Mouse (Mus musculus) heart, embryonic 12.5 days (tissue): ENCODE results near the gene Zfyve21. TPM values are rescaled to one million over a fixed set of nuclear protein-coding genes. Genes with fewer than 3 reads are reported as not detected.

Source experiments
- ATAC-seq: fragments of 200-750 bp; cut with Nextera tagmentation; 2 replicates; pipeline ENCODE4 v1.8.0; 2017; ENCODE audit warnings: moderate TSS enrichment, moderate library complexity; ENCODE audit not compliant: insufficient number of reproducible peaks, low FRiP score
- H3K27ac ChIP-seq: fragments of 300-500 bp; sonication (generic); 2 replicates; pipeline ENCODE4 v1.5.1; 2016; ENCODE audit warnings: mild to moderate bottlenecking, moderate library complexity; ENCODE audit not compliant: poor library complexity, severe bottlenecking
- H3K27me3 ChIP-seq: fragments of 300-500 bp; sonication (generic); replicated peaks from 2 replicates; pipeline ENCODE4 v1.6.1; 2016; ENCODE audit warnings: mild to moderate bottlenecking, moderate library complexity
- H3K36me3 ChIP-seq: fragments of 300-500 bp; sonication (generic); 2 replicates; pipeline ENCODE4 v1.6.1; 2016; ENCODE audit warnings: mild to moderate bottlenecking, moderate library complexity
- H3K4me1 ChIP-seq: fragments of 300-500 bp; sonication (generic); replicated peaks from 2 replicates; pipeline ENCODE4 v1.6.1; 2016; ENCODE audit warnings: mild to moderate bottlenecking
- H3K4me2 ChIP-seq: fragments of 300-500 bp; sonication (generic); 2 replicates; pipeline ENCODE4 v1.6.1; 2016; ENCODE audit warnings: mild to moderate bottlenecking, moderate library complexity
- H3K4me3 ChIP-seq: fragments of 300-500 bp; sonication (generic); 2 replicates; pipeline ENCODE4 v1.5.1; 2016; ENCODE audit warnings: mild to moderate bottlenecking
- H3K9ac ChIP-seq: fragments of 300-500 bp; sonication (generic); 2 replicates; pipeline ENCODE4 v1.6.1; 2016; ENCODE audit warnings: mild to moderate bottlenecking, moderate library complexity
- H3K9me3 ChIP-seq: fragments of 300-500 bp; sonication (generic); replicated peaks from 2 replicates; pipeline ENCODE4 v1.6.1; 2016; ENCODE audit warnings: mild to moderate bottlenecking, moderate library complexity
- WGBS: fragments of 180-500 bp; shearing (Covaris S2); methylation state at CpG from one replicate; pipeline ENCODE4 v1.1.7; 2016; 5-methylcytosine and 5-hydroxymethylcytosine counted together
- polyA plus RNA-seq: library from polyadenylated mRNA; unstranded; fragments of >200 nt; fragmentation: Nextera tagmentation; extraction: Ambion mirVana; gene quantifications from 2 replicates; pipeline ENCODE4 v1.2.1, GENCODE M21; 2016

Gene Zfyve21
- polyA plus RNA-seq, 1 experiment from 2014 or later, result 71.9 TPM

DNA sequence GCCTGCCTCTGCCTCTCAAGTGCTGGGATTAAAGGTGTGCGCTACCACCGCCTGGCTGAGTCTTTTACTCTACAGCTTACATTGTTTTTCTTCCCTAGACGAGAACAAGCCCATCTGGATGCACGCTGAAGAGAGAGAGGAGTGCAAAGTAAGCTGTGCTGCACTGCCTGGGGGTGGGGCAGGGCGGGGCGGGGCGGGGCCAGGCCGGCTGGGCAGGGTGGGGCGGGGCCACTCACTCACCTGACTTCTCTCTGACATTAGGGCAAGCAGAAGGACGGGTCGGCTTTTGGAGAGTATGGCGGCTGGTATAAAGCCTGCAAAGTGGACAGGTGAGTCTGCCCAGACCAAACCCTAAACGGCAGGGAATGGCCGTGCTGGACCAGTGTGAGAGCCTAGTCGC is 28.8 kb upstream of the Zfyve21 start:
- Histone ChIP-seq H3K27me3 (no peaks in the 10 kb centered on the region), H3K27ac (no peak overlapping the region), H3K36me3 (peaks cover 97% of the 10 kb centered on the region), H3K9me3 (no peaks in the 10 kb centered on the region), H3K4me2 (no peak overlapping the region), H3K4me3 (no peak overlapping the region), H3K9ac (no peak overlapping the region), H3K4me1 (no peaks in the 10 kb centered on the region; the same call in 1 of the 2 replicates)
- no peak for ATAC-seq
- WGBS, result 70% methylated on average over 15 of the region's 15 CpGs

DNA sequence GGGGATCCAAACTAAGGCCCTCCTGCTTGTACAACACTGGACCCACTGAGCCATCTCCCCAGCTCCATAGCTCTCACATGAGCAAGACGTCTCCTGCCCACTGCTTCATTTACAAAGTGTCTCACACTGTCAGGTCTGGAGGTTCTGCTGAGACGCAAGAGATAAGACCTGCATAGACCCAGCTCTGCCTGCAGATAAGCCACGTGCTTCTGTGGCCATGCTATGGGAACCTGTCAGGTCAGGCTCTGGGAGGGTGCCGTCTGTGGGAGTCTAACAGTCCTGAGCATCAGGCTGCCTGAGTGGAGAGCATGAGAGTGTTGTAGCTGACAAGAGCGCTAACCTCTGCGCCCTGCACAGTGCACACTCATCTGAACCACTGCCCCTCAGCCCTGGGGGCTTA is 27.0 kb upstream of the Zfyve21 start:
- WGBS, result 46% methylated on average over 6 of the region's 6 CpGs
- ATAC-seq, result no peak; the same call in 1 of the 2 replicates
- Histone ChIP-seq H3K27ac (no peak overlapping the region), H3K27me3 (no peaks in the 10 kb centered on the region), H3K9ac (no peak overlapping the region), H3K36me3 (peaks cover 98% of the 10 kb centered on the region), H3K4me2 (no peak overlapping the region), H3K4me3 (no peak overlapping the region), H3K4me1 (no peaks in the 10 kb centered on the region; the same call in 1 of the 2 replicates), H3K9me3 (no peaks in the 10 kb centered on the region)

DNA sequence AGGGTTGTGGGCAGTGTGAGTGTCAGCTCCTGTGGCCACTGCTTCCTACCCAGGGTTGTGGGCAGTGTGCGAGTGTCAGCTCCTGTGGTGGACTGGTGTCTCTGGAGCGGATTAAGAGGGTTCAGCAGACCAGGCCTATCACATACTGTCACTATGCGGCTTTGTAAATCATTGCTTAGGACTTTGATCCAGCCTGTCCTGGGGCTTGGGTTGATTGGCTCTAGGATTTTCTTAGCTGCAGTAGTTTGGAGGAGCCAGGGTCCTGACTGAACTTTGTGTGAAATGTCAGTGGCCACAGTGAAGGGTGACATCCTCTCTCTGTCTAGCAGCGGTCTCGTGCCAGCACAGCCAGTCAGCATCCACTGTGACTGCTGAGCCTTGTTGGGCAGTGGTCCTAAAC is 23.9 kb upstream of the Zfyve21 start:
- H3K9me3 ChIP-seq, result no peaks in the 10 kb centered on the region
- H3K4me1 ChIP-seq, result no peaks in the 10 kb centered on the region; the same call in 1 of the 2 replicates
- no peak for ATAC-seq
- no peak overlapping the region for H3K4me3 ChIP-seq
- 88% methylated on average over 5 of the region's 5 CpGs for WGBS
- H3K9ac ChIP-seq, result no peak overlapping the region
- H3K36me3 ChIP-seq, result peaks cover 97% of the 10 kb centered on the region
- no peak overlapping the region for H3K4me2 ChIP-seq
- H3K27me3 ChIP-seq, result no peaks in the 10 kb centered on the region
- H3K27ac ChIP-seq, result no peak overlapping the region

DNA sequence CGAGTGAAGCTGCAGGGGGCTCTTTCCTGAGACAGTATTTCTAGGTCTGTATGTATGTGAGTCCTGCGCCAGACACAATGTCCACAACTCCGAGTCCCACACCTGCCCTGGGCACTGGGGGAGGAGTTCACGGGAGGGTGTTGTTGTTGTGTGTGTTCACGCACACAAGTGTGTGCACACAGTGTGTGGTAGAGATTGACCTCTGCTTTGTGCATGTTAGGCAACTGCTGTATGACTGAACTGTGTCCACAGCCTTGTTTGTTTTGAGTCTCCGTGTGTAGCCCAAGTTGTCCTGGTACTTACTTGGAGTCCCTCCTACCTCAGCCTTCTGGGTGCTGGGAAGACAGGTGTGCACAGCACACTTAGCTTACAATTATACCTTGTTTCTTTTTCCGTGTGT is 23.3 kb upstream of the Zfyve21 start:
- H3K9ac ChIP-seq, result no peak overlapping the region
- ATAC-seq, result no peak
- H3K9me3 ChIP-seq, result no peaks in the 10 kb centered on the region
- no peak overlapping the region for H3K4me3 ChIP-seq
- H3K36me3 ChIP-seq, result peaks cover 97% of the 10 kb centered on the region
- no peaks in the 10 kb centered on the region for H3K27me3 ChIP-seq
- H3K4me2 ChIP-seq, result no peak overlapping the region
- no peaks in the 10 kb centered on the region; the same call in 1 of the 2 replicates for H3K4me1 ChIP-seq
- no peak overlapping the region for H3K27ac ChIP-seq
- 88% methylated on average over 7 of the region's 7 CpGs for WGBS

DNA sequence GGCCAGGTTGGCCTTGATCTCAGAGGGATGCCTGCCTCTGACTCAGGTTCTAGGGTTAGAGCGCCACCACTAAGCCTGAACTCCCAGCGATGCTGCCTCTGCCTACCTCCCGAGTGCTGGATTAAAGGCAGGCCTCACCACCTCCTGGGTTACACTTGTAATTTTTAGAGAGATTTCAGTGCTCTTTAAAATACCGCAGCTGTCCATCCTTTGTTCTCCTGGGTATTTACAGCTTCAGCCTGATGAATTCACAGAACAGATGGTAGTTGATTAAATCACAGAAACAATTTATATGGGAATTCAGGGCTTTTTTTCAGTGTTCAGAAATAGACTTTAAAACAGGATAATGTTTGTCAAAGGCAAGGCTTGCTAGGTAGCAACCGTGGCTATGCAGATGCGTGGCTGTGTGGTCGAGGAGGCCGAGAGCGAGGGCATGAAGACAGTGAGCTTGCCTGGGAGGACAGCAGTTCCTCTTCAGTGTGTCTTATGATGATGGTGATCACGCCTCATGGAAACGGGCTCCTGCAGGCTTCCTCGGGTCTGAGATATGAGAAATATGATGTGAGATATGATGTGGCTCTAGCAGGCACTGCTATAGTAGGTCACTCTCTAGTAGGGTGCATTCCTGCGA is 22.4 kb upstream of the Zfyve21 start:
- WGBS, result 90% methylated on average over 13 of the region's 13 CpGs
- no peak for ATAC-seq
- no peak overlapping the region for H3K9ac ChIP-seq

DNA sequence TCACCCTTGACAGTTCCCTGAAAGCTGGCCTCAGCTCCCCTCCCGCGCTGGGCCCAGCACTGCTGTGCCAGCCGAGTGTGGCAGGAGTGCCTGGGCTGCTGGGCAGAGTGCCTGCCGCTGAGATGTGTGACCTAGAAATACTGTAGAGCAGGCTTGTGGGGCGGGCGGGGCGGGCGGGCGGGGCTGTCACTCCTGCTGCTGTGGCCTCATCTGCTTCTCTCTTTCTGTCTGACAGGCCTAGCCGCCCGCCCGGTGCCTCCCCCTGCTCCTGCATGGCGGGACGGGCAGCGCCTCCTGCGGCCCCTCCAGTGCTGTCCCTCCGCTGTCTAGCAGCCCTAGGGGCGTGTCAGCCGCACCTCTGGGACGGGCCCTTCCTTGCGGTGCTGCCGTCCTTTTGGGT is 19.9 kb upstream of the Zfyve21 start:
- Histone ChIP-seq H3K4me2 (no peak overlapping the region), H3K27me3 (no peaks in the 10 kb centered on the region), H3K27ac (no peak overlapping the region), H3K4me3 (no peak overlapping the region), H3K9me3 (no peaks in the 10 kb centered on the region), H3K4me1 (no peaks in the 10 kb centered on the region), H3K36me3 (peaks cover 96% of the 10 kb centered on the region), H3K9ac (no peak overlapping the region)
- 68% methylated on average over 22 of the region's 22 CpGs for WGBS
- no peak for ATAC-seq

More for the DNA sequence above, 22.4 kb upstream of the Zfyve21 start:
- peaks cover 97% of the 10 kb centered on the region for H3K36me3 ChIP-seq
- H3K27ac ChIP-seq, result no peak overlapping the region
- H3K9me3 ChIP-seq, result no peaks in the 10 kb centered on the region
- H3K27me3 ChIP-seq, result no peaks in the 10 kb centered on the region
- H3K4me3 ChIP-seq, result no peak overlapping the region
- no peak overlapping the region for H3K4me2 ChIP-seq
- H3K4me1 ChIP-seq, result no peaks in the 10 kb centered on the region; the same call in 1 of the 2 replicates

DNA sequence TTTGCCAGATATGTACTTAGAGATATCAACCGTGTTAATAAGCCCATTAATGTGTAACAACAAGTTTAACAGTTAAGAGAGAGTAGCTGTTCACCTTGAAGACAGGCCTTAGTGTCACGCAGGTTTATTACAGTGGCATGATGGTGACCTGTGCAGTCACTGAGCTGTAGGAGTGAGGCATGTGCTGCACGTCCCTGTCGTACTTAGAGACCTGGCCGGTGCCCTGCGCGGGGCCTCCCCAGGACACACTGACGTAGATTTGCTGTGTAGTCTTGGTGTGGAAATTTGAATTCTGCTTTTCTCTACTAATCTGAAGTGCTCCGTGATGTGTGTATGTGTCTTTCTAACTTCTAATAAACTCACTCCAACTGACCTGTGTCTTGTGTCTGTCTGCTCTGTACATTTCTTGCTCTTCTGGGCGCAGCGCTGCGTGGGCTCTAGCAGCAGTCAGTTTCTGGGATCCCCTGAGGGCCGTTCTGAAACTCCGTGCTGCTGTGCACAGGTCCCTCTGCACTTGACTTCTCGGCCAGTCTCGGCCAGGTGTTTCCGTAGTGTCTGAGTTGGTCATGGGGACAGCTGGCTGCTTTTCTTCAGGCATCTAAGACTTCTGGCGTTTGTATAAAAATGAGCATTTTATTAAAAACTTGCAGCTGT is 19.3 kb upstream of the Zfyve21 start:
- no peak overlapping the region for H3K27ac ChIP-seq
- H3K9me3 ChIP-seq, result no peaks in the 10 kb centered on the region
- H3K36me3 ChIP-seq, result peaks cover 95% of the 10 kb centered on the region
- no peak overlapping the region for H3K9ac ChIP-seq
- no peaks in the 10 kb centered on the region for H3K4me1 ChIP-seq
- no peaks in the 10 kb centered on the region for H3K27me3 ChIP-seq
- ATAC-seq, result no peak
- 94% methylated on average over 18 of the region's 18 CpGs for WGBS
- no peak overlapping the region for H3K4me3 ChIP-seq
- H3K4me2 ChIP-seq, result no peak overlapping the region

DNA sequence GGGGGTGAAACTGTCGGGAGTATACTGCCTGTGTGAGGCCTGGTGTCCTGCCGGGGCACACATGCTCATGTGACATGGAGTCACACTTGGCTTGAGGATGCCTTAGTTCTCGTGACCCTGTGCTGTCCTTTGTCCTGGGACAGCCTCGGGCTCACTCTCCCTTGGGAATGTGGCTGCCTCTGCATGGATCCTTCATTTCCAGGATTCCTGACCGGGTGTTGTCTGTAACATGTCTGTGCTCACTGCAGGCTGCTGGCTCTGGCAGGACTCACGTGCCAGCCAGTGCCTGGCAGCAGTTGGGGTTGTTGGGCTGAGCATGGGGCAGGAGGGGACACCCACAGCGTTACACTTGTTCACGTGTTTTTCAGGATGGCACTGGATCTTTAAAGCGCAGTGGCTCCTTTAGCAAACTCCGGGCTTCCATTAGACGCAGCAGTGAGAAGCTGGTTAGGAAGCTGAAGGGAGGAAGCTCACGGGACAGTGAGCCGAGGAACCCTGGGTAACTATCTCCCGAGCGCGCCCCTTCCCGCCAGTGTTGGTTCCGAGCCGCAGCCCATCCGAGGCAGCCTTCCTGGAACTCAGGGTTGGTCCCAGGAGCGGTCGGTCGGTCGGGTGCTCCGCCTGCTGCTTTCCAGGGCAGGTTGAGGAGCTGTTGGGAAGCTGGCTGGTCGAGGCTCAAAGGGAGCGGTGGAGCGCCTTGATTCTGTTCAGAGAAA is 18.6 kb upstream of the Zfyve21 start:
- Histone ChIP-seq H3K9ac (no peak overlapping the region), H3K27me3 (no peaks in the 10 kb centered on the region), H3K4me3 (no peak overlapping the region), H3K27ac (no peak overlapping the region), H3K4me2 (no peak overlapping the region), H3K4me1 (peaks cover 1% of the 10 kb centered on the region), H3K9me3 (no peaks in the 10 kb centered on the region), H3K36me3 (peaks cover 91% of the 10 kb centered on the region)
- WGBS, result 89% methylated on average over 28 of the region's 28 CpGs
- ATAC-seq, result no peak

DNA sequence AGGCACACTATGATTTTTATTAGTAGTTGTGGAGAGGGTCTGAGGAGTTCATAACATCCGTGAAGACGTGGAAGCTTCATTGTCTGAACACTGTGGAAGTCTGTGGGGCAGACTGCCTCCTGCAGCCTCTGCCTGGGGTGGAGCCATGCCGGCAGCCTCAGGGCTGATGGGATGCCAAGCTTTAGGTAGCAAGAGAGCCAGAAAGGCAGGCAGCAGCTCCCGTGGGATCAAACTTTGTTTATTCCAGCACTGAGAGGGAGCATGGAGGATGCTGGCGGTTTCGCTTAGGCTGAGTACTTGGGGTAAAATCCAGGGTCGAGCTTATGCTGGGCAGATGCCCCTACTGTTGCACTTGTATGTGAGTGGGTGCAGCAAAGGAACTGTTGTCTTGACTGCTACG is 16.7 kb upstream of the Zfyve21 start:
- ATAC-seq, result no peak
- WGBS, result 85% methylated on average over 8 of the region's 8 CpGs
- no peak overlapping the region for H3K27ac ChIP-seq
- peaks cover 91% of the 10 kb centered on the region for H3K36me3 ChIP-seq
- peaks cover 4% of the 10 kb centered on the region for H3K4me1 ChIP-seq
- no peak overlapping the region for H3K4me2 ChIP-seq
- H3K9ac ChIP-seq, result no peak overlapping the region
- no peak overlapping the region for H3K4me3 ChIP-seq
- H3K9me3 ChIP-seq, result no peaks in the 10 kb centered on the region
- no peaks in the 10 kb centered on the region for H3K27me3 ChIP-seq

DNA sequence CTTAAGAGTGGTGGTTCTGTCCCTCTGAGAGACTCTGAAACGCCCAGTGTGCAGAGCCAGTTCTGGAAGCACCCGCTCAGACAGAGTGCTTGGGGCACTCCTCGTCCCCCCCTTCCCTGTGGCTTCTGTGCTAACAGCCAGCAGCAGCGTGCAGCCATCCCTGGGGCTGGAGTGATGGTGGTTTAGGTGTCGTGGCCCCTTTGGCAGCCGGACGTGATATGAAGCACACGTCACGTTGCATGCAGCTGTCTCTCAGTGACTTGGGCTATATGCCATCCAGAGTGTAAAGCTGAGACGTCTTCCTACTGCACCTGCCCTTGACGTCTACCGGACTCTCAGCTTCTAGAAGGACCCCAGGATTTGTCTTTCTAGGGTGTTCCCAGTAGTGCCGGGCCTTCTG is 15.5 kb upstream of the Zfyve21 start:
- WGBS, result 91% methylated on average over 13 of the region's 13 CpGs
- Histone ChIP-seq H3K27ac (no peak overlapping the region), H3K4me2 (no peak overlapping the region), H3K4me3 (no peak overlapping the region), H3K27me3 (no peaks in the 10 kb centered on the region), H3K4me1 (peaks cover 4% of the 10 kb centered on the region), H3K36me3 (peaks cover 93% of the 10 kb centered on the region), H3K9ac (no peak overlapping the region), H3K9me3 (no peaks in the 10 kb centered on the region)
- ATAC-seq, result no peak

DNA sequence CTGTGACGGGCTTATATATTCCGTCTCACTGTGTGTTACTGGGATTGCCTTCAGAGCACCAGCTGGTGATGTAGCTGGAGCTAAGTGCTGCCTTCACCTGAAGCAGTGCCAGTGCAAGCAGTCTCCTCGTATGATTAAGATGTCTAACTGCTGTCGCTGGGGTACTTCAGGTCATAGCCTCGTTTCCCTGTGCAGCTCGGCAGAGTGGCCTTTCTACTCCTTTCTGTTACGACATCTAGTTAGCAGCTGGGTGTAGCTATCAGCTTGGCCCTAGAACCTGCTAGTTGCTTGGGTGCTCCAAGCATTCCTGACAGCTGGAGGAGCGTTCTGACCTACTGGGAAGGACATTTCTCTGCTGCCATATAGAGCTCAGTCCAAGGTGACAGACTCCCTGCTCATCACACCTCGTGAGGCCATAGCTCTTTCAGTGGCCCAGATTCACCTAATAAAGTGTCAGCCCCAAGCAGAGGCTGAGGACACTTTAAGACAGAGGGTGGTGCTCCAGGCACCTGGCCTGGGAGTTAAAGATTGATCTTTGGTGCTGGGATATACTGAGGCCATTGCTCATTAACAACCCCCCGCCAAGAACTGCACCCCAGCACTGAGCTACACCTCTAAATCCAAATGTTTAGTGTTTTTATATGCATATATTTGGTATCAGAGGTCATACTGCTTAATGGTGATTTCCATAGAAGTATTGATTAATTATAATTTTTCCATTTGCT is 13.3 kb upstream of the Zfyve21 start:
- no peak overlapping the region for H3K27ac ChIP-seq
- no peak overlapping the region for H3K4me3 ChIP-seq
- peaks cover 93% of the 10 kb centered on the region for H3K36me3 ChIP-seq
- H3K4me1 ChIP-seq, result peaks cover 4% of the 10 kb centered on the region
- H3K4me2 ChIP-seq, result no peak overlapping the region
- H3K9me3 ChIP-seq, result no peaks in the 10 kb centered on the region
- no peak overlapping the region for H3K9ac ChIP-seq
- 71% methylated on average over 10 of the region's 10 CpGs for WGBS
- ATAC-seq, result no peak
- H3K27me3 ChIP-seq, result no peaks in the 10 kb centered on the region
